Mouse (Mus musculus) spleen, adult 2 months (tissue): ENCODE data around the gene 2310039H08Rik.

ENCODE experiments used
- CTCF ChIP-seq: fragments of 200-500 bp; IDR thresholded peaks from 2 replicates; pipeline ENCODE4 v1.5.1; 2011; ENCODE audit warnings: mild to moderate bottlenecking, inconsistent platforms; ENCODE audit not compliant: insufficient read depth, insufficient read length, insufficient replicate concordance; ENCODE audit errors: extremely low read depth
- POLR2A ChIP-seq: fragments of 200-500 bp; IDR thresholded peaks from 2 replicates; pipeline ENCODE4 v1.6.1; 2011; ENCODE audit warnings: low read depth, low read length, inconsistent platforms

GRCm38 (mm10) chr17:46767868-46768267 is 4.6 kb upstream of the 2310039H08Rik start:
- TF ChIP-seq POLR2A (no peak), CTCF (no peak)
